Mouse (Mus musculus) gastrocnemius, adult 18-20 months (tissue): ENCODE measurements around the gene Gm9611. TPM values are rescaled to one million over a fixed set of nuclear protein-coding genes. Genes with fewer than 3 reads are reported as not detected.
"Not testable (repeated sequence)": the region's sequence is repeated elsewhere in the genome, so short reads cannot be mapped to it uniquely, and the experiment has no call there.

ENCODE experiments used
- DNase-seq: peaks from one replicate; pipeline ENCODE4 v3.0.0; 2021; ENCODE audit warnings: low spot score
- long read RNA-seq, 2 experiments: library from polyadenylated mRNA; stranded (forward); transcript quantifications; one replicate each; pipeline ENCODE4 v2.0.0; 2021
- microRNA-seq: library from miRNA; unstranded; fragments of <30 nt; microRNA quantifications from one replicate; pipeline ENCODE4 v1.2.0, GENCODE M21; 2021
- total RNA-seq, 2 experiments: library from RNA; stranded (reverse); gene quantifications; 2 replicates each; pipeline ENCODE4 v1.2.3; 2021

Gm9611 gene
- total RNA-seq = not detected
- long read RNA-seq, experiment 1 = 0 reads
- long read RNA-seq, experiment 2 = 0 reads

- not testable (repeated sequence) for DNase-seq
Measured at GRCm38 (mm10) chr14:42297258-42297657, at the start of gene Gm9611. TSS of gene Gm9611 (minus strand) at chr14:42297358.

GRCm38 (mm10) chr14:42309910-42310309 lies 12.8 kb upstream of the Gm9611 start, which contains the start of gene Gm7995:
TSS of gene Gm7995 (plus strand) at chr14:42310210.
- not testable (repeated sequence) for DNase-seq

- DNase-seq = not testable (repeated sequence)
Measured at GRCm38 (mm10) chr14:42259948-42260347, 37.2 kb downstream of the Gm9611 start, which contains the start of gene Gm17026. TSS of gene Gm17026 (minus strand) at chr14:42260048.

Small RNAs within 50 kb of the gene (microRNA-seq; reads per million reads assigned to microRNA genes)
- gene Gm25208 (not detected), gene Gm25892 (not detected)

Other genes with a start within 250 kb of the Gm9611 start
- gene Gm7951, start 180.0 kb downstream of the Gm9611 start, total RNA-seq = not detected
- not detected for gene Gm17027, start 134.7 kb downstream of the Gm9611 start, total RNA-seq
- not detected for gene Gm3573, start 106.6 kb downstream of the Gm9611 start, total RNA-seq
- not detected for gene Gm17026, start 37.3 kb downstream of the Gm9611 start, total RNA-seq
- not detected for gene Gm7995, start 12.9 kb upstream of the Gm9611 start, total RNA-seq
- not detected for gene Gm8005, start 142.3 kb upstream of the Gm9611 start, total RNA-seq
- not detected for gene Gm8011, start 166.5 kb upstream of the Gm9611 start, total RNA-seq
- gene Gm8020, start 205.0 kb upstream of the Gm9611 start, total RNA-seq = not detected
- not detected for gene Gm8024, start 226.9 kb upstream of the Gm9611 start, total RNA-seq